Mouse (Mus musculus) cerebellum, adult 8-10 months (tissue): ENCODE results near the gene Coro1b.

Source experiments
- DNase-seq: peaks from one replicate; pipeline ENCODE4 v3.0.0; 2022

Gene Coro1b

GRCm38 (mm10) chr19:4162646-4163542, 14.5 kb downstream of the Coro1b start, which contains the start of gene Rps6kb2:
Gene Rps6kb2 (minus strand): TSS chr19:4163354.
- peak; percentile 94 for DNase-seq

- DNase-seq: no peak
Measured at GRCm38 (mm10) chr19:4163543-4163887, 15.1 kb downstream of the Coro1b start.

DNA sequence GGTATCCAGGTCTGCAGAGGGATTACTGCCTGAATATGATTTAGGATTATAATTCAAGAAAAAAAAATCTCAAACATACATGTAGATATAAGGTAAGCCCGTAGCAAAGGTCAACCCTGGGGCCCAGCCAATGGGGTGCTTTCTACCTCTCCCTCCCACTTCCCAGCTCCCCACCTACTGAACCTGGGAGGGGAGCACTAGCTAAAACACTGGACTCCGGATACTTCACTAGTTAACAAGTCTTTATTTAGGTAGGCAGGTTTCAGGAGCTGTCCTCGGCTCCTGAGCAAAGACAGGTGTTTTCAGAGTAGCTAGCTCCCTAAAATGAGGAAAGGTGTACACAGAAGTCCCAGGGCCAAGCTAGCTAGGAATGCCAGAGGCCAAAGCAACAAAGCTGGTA, 15.7 kb downstream of the Coro1b start:
- no peak for DNase-seq

- DNase-seq: no peak
Measured at GRCm38 (mm10) chr19:4164721-4165120, 16.3 kb downstream of the Coro1b start.

DNA sequence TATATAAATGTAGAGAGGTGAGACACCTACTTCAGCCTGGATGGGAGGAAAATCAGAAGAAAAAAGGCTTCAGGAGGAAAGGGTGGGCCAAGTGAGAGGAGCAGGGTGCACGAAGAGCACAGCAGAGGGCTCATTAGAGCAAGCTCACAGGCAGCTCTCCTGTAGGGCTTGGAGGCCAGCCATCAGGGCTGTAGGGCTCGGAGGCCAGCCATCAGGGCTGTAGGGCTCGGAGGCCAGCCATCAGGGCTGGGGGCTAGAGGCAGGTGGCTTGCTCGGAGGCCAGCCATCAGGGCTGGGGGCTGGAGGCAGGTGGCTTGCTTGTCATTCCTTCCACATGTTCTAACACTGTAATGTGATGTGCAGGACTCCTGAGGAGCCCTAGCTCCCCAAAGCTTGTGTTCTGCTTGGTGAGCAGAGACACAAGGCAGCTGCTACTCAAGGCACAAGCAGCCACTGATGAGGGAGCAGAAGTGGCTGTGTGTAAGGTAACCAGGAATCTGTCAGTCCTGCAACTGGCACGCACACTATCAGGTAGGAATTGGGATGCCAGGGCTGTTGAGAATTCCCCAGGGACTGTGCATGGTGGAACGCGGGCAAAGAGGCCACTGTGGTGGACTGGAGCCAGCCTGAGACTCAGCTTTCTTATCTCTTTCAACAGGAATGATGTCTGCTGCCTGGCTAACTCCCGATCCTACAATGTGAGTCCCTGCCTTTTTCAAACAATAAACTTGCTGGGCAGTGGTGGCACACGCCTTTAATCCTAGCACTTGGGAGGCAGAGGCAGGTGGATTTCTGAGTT, 18.5 kb downstream of the Coro1b start:
- DNase-seq: no peak

DNA sequence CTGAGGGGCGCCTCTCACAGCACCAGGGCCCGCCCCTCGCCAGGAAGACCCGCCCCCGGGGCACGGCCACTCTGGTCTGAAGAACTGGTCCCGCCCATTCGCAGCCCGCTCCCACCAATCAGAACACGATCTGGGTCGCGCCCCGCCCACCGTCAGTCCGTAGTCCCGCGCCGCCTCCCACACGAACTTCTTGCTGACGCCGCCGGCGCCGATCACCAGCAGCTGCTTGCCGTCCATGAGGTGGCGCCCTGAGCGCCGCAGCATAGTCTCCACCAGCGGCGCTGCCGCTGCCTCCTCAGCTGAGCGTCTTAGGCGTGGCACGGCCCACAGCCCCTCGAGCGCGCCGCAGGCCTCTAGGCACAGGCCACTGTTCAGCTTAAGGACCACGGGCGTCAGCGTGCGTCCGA, 21.0 kb downstream of the Coro1b start:
- DNase-seq: peak; percentile 100

GRCm38 (mm10) chr19:4169810-4170209, 21.4 kb downstream of the Coro1b start:
- no peak for DNase-seq

GRCm38 (mm10) chr19:4170723-4171392, 22.4 kb downstream of the Coro1b start:
- DNase-seq: peak; percentile 24

GRCm38 (mm10) chr19:4171393-4172290, 23.2 kb downstream of the Coro1b start:
- no peak for DNase-seq

- DNase-seq: no peak
Measured at GRCm38 (mm10) chr19:4172925-4173324, 24.5 kb downstream of the Coro1b start.

DNA sequence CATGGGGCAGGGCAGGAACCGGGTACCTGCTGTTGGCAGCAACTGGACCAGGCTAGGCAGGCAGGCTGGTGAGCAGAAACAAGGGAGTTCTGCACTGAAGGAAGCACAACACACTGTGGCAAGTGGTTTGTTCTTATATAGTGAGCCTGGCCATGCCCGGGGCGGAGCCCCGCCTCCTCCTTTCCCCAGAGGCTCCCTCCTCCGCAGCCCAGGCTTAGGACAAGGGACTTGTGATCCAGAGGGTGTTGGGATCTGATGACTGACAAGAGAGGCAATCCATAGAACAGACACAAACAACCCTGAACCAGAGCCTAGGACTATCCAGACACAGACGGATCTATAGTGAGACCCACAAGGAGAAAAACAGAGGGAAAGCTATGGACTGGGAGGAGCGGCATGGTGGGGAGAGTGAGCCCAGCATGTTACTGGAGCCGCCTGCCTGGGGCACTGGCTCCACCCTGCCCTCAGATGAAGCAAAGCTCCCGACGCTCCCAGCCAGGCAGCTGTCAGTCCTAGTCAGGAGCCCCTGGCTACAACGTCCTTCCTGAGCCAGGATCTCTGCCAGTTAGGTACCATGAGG, 27.0 kb downstream of the Coro1b start, which contains the start of gene Carns1:
Carns1 (minus strand) TSS at position 112 of the 580 bp plus-strand sequence.
- no peak for DNase-seq

DNA sequence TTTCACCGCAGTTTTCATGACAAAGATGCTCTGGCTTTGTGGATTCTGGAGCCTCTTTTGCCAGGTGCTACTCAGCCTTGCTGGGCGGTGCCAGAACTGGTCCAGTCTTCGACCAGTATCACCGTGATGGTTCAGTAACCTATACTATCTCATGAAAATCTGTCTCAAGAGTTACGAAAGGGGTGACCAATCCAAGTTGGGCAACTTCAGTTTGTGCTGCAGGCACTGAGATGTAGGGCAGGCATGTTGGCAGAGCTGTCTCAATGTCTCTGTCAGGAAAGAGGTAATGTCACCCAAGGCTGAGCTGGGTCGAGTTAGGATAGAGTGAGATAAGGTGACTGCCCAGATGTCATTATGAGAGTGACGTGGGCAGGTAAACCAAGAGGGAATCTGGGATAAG, 32.0 kb downstream of the Coro1b start:
- no peak for DNase-seq

DNA sequence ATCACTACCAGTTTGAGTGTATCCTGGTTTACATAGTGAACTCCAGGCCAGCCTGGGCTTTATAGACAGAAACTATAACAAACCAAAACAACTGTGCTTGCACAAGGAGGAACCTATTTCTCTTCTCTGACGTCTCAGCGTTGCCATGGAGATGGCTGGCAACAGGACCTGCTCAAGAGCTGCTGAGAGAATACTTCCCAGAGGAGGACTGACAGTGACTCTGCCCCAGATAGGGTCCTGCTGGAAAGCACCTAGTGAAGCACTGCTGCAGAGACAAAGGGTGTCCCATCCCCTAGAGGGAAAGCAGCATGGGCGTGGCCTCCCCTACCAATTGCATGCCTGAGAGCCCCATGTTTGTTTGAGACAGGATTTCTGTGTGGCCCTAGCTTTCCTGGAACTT, 33.5 kb downstream of the Coro1b start:
- DNase-seq: no peak

- DNase-seq: no peak
Measured at GRCm38 (mm10) chr19:4183689-4184088, 35.3 kb downstream of the Coro1b start.

DNA sequence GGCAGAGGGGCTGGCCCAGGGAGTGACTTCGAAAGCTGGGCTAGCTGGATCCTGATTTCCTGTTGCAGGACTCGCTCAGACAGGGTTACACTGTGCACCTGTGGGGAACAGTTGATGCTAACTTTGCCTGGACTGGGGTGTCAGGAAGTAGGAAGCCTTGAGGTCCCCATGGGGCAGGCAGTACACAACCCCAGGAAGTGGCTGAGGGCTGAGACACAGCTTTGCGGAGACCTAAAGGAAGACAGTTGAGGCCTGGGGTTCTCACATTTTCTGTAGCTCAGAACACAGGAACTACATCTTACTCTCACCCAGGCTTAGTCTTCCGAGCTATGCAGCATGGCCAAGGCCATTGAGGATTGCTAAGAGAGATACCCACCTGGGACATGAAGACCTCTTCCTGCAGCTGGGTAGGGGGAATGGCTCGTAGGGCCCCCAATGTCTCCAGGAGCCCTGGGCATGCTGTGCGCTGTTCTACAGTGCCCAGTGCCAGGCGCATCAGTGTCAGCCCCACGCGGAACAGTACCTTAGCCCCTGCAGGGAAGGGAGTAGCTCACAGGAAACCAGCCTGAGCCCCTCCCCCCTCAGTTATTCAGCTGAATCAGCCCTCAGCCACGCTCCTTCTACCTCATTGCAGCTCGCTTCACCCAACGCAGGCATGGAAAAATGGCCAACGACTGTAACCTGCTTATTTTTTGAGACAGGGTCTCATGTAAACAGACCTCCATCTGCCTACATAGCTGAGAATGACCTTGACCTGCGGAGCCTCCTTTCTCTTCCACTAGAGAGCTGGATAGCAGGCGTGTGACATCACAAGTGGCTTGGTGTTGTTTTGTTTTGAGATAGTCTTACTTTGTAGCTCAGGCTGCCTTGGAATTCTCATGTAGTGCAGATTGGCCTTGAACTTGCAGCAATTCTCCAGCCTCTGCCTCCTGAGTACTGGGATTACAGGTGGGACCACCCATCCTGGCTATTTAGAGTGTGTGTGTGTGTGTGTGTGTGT, 36.9 kb downstream of the Coro1b start:
- no peak for DNase-seq

DNA sequence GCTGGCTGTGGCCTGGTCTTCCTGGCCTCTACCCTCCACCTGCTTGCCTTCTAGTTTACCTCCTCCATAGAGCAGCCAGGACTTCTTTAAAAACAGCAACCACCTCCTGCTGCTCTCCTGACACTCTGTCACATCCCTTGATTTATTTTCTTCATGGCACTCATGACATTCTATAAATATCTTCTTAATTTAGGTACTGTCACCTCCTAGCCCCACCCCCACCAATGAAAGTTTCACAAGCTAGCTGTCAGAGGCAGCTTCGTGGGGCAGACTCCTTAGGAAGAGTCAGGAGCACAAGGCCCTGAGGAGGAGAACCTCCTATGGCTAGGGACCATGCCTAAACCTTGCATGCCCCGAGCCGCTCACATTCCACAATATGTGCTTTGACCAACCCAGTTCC, 38.9 kb downstream of the Coro1b start:
- DNase-seq: no peak

- no peak for DNase-seq
Measured at GRCm38 (mm10) chr19:4189051-4189620, 40.7 kb downstream of the Coro1b start.

- no peak for DNase-seq
Measured at GRCm38 (mm10) chr19:4190831-4191334, 42.5 kb downstream of the Coro1b start, which contains the start of gene Tbc1d10c. Gene Tbc1d10c (minus strand): TSS chr19:4191284.

DNA sequence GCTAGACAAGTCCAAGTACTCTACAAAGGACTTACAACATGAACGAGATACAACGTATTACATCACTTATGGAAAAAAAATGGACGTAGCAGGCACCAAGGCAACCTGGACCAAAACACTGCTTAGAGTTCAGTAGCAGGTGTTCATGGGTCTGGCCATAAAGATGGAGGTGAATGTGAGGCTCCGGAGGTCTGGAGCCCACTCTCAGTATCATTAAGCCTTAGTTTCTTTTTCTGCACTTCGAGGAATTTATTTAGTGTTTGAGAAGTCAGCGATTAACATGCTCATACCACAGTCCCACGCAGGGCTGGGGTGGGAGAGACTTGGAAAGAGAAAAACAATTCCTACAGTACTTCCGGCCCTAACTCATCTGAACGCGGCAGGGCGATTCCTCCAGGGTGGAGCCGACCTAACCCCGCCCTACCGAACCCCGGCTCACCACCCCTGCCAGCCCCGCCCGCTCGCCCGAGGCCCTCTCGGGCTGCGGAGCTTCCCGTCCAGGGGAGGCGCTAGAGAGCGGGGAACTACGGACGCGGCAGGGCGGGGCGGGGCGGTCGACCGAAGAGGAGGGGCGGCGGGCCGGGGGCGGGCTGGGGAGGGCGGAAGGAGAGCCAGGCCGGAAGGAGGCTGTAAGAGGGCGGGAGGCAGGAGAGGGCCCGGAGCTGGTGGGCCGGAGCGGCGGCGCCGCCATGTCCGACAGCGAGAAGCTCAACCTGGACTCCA, 43.3 kb downstream of the Coro1b start, which contains the start of gene Ppp1ca:
Ppp1ca (plus strand) TSS at position 538 of the 723 bp plus-strand sequence.
- peak; percentile 93 for DNase-seq
